Mouse (Mus musculus) hindbrain, embryonic 16.5 days (tissue): ENCODE results near the gene Xrcc3. TPM values are rescaled to one million over a fixed set of nuclear protein-coding genes. Genes with fewer than 3 reads are reported as not detected.

Source experiments
- polyA plus RNA-seq: library from polyadenylated mRNA; unstranded; fragments of >200 nt; fragmentation: Nextera tagmentation; extraction: Ambion mirVana; gene quantifications from 2 replicates; pipeline ENCODE4 v1.2.1, GENCODE M21; 2015

Gene Xrcc3
- polyA plus RNA-seq, 1 experiment from 2014 or later: 3.3 TPM

Other genes starting within 250 kb of the Xrcc3 start
- gene Mark3, start 239.3 kb downstream of the Xrcc3 start, polyA plus RNA-seq: 26.4 and 38.3 TPM in 2 replicates
- gene Ckb, start 141.5 kb downstream of the Xrcc3 start, polyA plus RNA-seq: 1,949 and 2,238 TPM in 2 replicates
- 8.8 and 11.1 TPM in 2 replicates for gene Trmt61a, start 135.8 kb downstream of the Xrcc3 start, polyA plus RNA-seq
- 65.3 and 65.7 TPM in 2 replicates for gene Bag5, start 100.6 kb downstream of the Xrcc3 start, polyA plus RNA-seq
- gene Apopt1, start 100.6 kb downstream of the Xrcc3 start, polyA plus RNA-seq: 52.9 and 54.7 TPM in 2 replicates
- 630 and 654 TPM in 2 replicates for gene Klc1, start 55.0 kb downstream of the Xrcc3 start, polyA plus RNA-seq
- gene Zfyve21, start 297 bp upstream of the Xrcc3 start, polyA plus RNA-seq: 44.7 and 46.9 TPM in 2 replicates
- 17.9 and 36.4 TPM in 2 replicates for gene Ppp1r13b, start 94.2 kb upstream of the Xrcc3 start, polyA plus RNA-seq
- gene Atp5mpl, start 153.1 kb upstream of the Xrcc3 start, polyA plus RNA-seq: 694 and 757 TPM in 2 replicates
- 0.24 and 0.29 TPM in 2 replicates for gene Tdrd9, start 157.7 kb upstream of the Xrcc3 start, polyA plus RNA-seq
- gene Rd3l, start 167.4 kb upstream of the Xrcc3 start, polyA plus RNA-seq: not detected in 2 replicates